Mouse (Mus musculus) ES-E14 (cell line): Measurements from ENCODE around the gene Nr2f2.

Source experiments
- CHD2 ChIP-seq: IDR thresholded peaks from 2 replicates; pipeline ENCODE4 v1.6.1; 2014; ENCODE audit warnings: mild to moderate bottlenecking, low read depth, low read length, inconsistent platforms
- HCFC1 ChIP-seq: IDR thresholded peaks from 2 replicates; pipeline ENCODE4 v1.6.1; 2012; ENCODE audit warnings: low read length, inconsistent platforms, borderline replicate concordance; ENCODE audit not compliant: insufficient read depth
- MAFK ChIP-seq: IDR thresholded peaks from 2 replicates; pipeline ENCODE4 v1.6.1; 2014; ENCODE audit warnings: mild to moderate bottlenecking, low read depth, low read length, inconsistent platforms; ENCODE audit not compliant: insufficient read depth
- ZC3H11A ChIP-seq: IDR thresholded peaks from 2 replicates; pipeline ENCODE4 v1.6.1; 2012; ENCODE audit warnings: low read depth, mild to moderate bottlenecking, inconsistent platforms, low read length, borderline replicate concordance
- ZNF384 ChIP-seq: IDR thresholded peaks from 2 replicates; pipeline ENCODE4 v1.6.1; 2012; ENCODE audit warnings: low read depth, low read length, inconsistent platforms

- TF ChIP-seq ZNF384 (no peak), ZC3H11A (no peak), MAFK (no peak), CHD2 (no peak), HCFC1 (no peak)
These were observed 1.2 kb upstream of the Nr2f2 start for GRCm38 (mm10) chr7:70367591-70368267.
